Mouse (Mus musculus) gastrocnemius, adult 8-10 months (tissue): ENCODE measurements around the gene Ndufb10. TPM values are rescaled to one million over a fixed set of nuclear protein-coding genes. Genes with fewer than 3 reads are reported as not detected.

Experiments
- total RNA-seq, 4 experiments: library from RNA; stranded (reverse); gene quantifications; 2 replicates each; pipeline ENCODE4 v1.2.4; 2022

Ndufb10 gene
- total RNA-seq, 4 experiments from 2014 or later: 409 to 503 (median 459) TPM

Other genes with a start within 250 kb of the Ndufb10 start
- gene Mlst8, start 245.4 kb downstream of the Ndufb10 start, total RNA-seq: 10 to 100 TPM in 2 of 4 experiments, 1 to 10 TPM in 2; 8.2 to 11.3 (median 9.6) TPM
- gene Caskin1, start 235.9 kb downstream of the Ndufb10 start, total RNA-seq: under 1 TPM in 2 of 4 experiments, not detected in 2; 0.05 to 0.21 TPM
- 10 to 100 TPM; 25.0 to 28.2 (median 26.2) TPM for gene Traf7, start 196.5 kb downstream of the Ndufb10 start, total RNA-seq
- under 1 TPM in 1 of 4 experiments, not detected in 3; 0.27 TPM for gene Rab26, start 190.3 kb downstream of the Ndufb10 start, total RNA-seq
- 10 to 100 TPM; 14.6 to 20.4 (median 19.0) TPM for gene Pkd1, start 174.6 kb downstream of the Ndufb10 start, total RNA-seq
- 10 to 100 TPM; 75.8 to 86.4 (median 82.7) TPM for gene Tsc2, start 91.8 kb downstream of the Ndufb10 start, total RNA-seq
- gene Nthl1, start 91.8 kb downstream of the Ndufb10 start, total RNA-seq: 1 to 10 TPM; 1.8 to 3.4 (median 2.2) TPM
- 10 to 100 TPM; 17.8 to 38.4 (median 20.8) TPM for gene Slc9a3r2, start 74.2 kb downstream of the Ndufb10 start, total RNA-seq
- gene Npw, start 66.0 kb downstream of the Ndufb10 start, total RNA-seq: not detected
- gene Zfp598, start 54.8 kb downstream of the Ndufb10 start, total RNA-seq: 10 to 100 TPM; 22.4 to 27.6 (median 27.0) TPM
- gene Syngr3, start 34.5 kb downstream of the Ndufb10 start, total RNA-seq: under 1 TPM in 1 of 4 experiments, not detected in 3; 0.17 TPM
- gene Gfer, start 28.3 kb downstream of the Ndufb10 start, total RNA-seq: 10 to 100 TPM; 38.2 to 54.4 (median 44.7) TPM
- under 1 TPM; 0.22 to 0.70 (median 0.42) TPM for gene Noxo1, start 28.2 kb downstream of the Ndufb10 start, total RNA-seq
- gene Tbl3, start 16.8 kb downstream of the Ndufb10 start, total RNA-seq: 10 to 100 TPM; 15.9 to 18.6 (median 17.1) TPM
- not detected for gene Rnf151, start 6.4 kb downstream of the Ndufb10 start, total RNA-seq
- 100 to 1,000 TPM; 558 to 703 (median 654) TPM for gene Rps2, start 6.4 kb downstream of the Ndufb10 start, total RNA-seq
- gene Rpl3l, start 3.3 kb upstream of the Ndufb10 start, total RNA-seq: 100 to 1,000 TPM; 757 to 827 (median 779) TPM
- 100 to 1,000 TPM; 144 to 160 (median 145) TPM for gene Msrb1, start 12.2 kb upstream of the Ndufb10 start, total RNA-seq
- gene Hs3st6, start 28.5 kb upstream of the Ndufb10 start, total RNA-seq: not detected
- not detected for gene Meiob, start 79.8 kb upstream of the Ndufb10 start, total RNA-seq
- 10 to 100 TPM; 64.2 to 71.5 (median 68.6) TPM for gene Hagh, start 115.7 kb upstream of the Ndufb10 start, total RNA-seq
- gene Fahd1, start 125.9 kb upstream of the Ndufb10 start, total RNA-seq: 10 to 100 TPM; 41.7 to 53.2 (median 46.3) TPM
- gene Igfals, start 141.5 kb upstream of the Ndufb10 start, total RNA-seq: 1 to 10 TPM; 2.9 to 3.8 (median 3.3) TPM
- gene Nubp2, start 161.9 kb upstream of the Ndufb10 start, total RNA-seq: 10 to 100 TPM; 10.5 to 13.7 (median 11.9) TPM
- gene Spsb3, start 162.2 kb upstream of the Ndufb10 start, total RNA-seq: 10 to 100 TPM; 31.0 to 38.6 (median 35.4) TPM
- 1 to 10 TPM; 6.6 to 8.7 (median 7.9) TPM for gene Eme2, start 170.6 kb upstream of the Ndufb10 start, total RNA-seq
- gene Mrps34, start 170.6 kb upstream of the Ndufb10 start, total RNA-seq: 10 to 100 TPM; 70.5 to 82.3 (median 75.4) TPM
- gene Nme3, start 172.0 kb upstream of the Ndufb10 start, total RNA-seq: 10 to 100 TPM; 11.4 to 12.6 (median 12.0) TPM
- 10 to 100 TPM; 12.1 to 15.4 (median 13.7) TPM for gene Mapk8ip3, start 212.5 kb upstream of the Ndufb10 start, total RNA-seq
- 1 to 10 TPM; 5.1 to 8.5 (median 6.9) TPM for gene Jpt2, start 236.2 kb upstream of the Ndufb10 start, total RNA-seq